Mouse (Mus musculus) cerebellum, postnatal 25 days (tissue): ENCODE data around the gene Zfp386.

Source experiments
- DNase-seq, 2 experiments: peaks; one replicate each; pipeline ENCODE4 v3.0.0; 2021; ENCODE audit warnings: mixed read lengths in 2 of 2

Zfp386 gene

DNA sequence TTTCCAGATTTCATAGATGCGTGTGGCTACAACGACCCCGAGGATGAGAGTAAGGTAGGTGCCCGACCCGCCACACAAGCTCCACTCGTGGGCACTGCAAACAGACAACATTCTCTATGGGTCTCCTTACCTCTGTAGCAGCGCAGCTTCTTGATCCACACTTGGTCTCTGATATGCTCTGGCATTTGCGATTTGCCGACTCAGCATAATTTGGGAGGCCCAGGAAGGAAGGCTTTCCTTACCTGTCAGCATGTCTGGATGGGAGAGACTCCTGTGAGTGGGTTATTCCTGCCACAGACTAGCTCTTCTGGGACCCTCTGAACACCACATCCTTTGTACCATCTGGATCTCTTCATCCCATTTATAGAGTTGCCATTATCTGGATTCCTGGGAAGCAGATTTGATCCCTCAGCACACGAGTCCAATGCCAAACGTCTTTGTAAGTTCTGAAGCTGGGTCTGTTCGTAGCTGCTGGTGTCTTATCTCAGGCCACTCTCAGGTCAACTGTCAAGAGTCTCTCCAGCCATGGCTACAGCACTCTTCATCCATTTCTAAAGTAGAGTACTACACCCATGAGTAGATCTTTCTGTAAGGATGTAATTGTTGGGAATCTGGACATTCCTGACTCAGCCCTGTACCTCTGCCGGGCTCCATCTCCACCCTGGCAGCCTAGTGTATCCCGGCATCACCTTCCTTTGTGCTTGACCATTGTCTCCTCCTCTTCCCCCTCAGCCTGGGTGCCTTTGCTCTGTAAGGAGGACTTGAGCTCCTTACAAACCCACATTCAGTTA is 47.4 kb downstream of the Zfp386 start:
- no peak for DNase-seq

GRCm38 (mm10) chr12:116096361-116096904 is 48.9 kb downstream of the Zfp386 start:
- DNase-seq, result no peak

- no peak for DNase-seq
Observed at GRCm38 (mm10) chr12:116097166-116097565, 49.6 kb downstream of the Zfp386 start.

GRCm38 (mm10) chr12:116101945-116102344 is 54.4 kb downstream of the Zfp386 start:
- DNase-seq, result no peak

DNA sequence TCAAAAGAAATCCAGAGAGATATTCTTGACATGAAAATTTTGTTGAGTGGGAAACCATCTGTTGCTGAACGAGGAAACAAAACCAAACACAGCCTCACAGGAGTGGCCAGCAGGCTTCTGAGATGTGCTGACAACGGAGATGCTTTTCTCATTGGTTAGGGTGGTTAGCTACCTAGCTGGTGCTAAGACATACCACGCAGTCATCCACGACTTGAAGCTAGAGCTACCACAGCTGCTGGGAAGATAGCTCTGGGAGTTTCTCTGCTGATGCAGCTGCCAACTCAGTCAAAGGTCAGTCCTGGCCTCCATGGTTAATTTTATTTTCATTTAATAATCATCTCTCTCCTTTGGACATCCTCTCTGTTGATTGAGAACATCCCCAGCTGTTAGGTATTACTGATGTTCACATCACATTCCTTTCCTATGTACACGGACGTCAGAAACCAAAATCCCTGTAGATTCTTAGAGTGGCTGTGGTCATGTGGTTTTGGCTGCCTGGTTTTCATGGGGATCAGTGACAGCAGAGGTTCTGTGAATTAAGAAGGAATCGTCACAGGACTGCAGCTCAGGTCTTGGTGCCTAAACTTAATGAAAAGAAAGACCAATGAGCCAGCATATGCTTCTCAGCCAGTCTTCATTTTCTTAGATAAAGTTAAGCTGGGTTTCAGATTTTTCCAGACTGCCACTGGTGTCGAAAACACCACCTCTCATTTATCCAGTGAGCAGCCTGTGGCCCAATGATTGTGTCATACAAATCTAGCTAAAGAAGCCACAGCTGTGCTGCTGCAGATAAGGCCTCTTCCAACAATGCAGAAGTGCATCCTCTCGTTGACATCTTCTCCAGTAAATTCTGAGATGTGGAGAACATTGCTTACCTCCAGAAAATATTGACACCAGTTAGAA is 62.2 kb downstream of the Zfp386 start:
- no peak for DNase-seq

DNA sequence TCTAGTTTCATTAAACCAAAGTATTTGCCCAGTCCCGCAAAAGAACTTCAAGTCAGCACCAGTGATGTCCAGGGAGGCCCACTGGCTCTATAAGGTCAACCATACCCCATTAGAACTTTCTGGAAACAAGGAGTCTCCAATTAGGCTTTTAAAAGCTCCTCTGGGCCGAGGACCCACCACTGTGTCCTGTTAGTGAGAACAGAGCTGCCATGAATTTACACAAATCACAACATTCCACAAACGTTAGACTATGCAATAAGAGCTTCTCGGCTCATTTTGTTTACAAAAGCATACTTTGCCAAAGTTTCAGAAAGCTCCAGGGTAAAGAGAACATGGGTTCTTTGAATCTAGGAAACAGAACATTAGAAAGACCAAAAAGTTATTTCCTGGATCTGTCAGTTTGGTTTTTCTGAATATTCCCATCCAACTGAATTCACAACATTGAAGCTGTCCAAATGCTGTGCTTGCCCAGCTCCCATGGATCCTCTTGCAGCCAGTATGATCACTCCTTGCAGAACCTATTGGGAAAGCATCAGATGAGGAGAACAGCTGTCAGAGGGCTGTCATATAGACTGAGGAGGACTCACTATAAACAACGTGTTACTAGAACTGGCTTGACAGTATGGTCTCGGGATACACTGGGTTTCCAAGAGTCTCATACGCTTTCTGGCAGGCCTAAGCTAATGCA is 63.6 kb downstream of the Zfp386 start:
- DNase-seq, result no peak
